Mouse (Mus musculus): ENCODE measurements around the gene Bicdl1.

Gene Bicdl1

GRCm38 (mm10) chr5:115622686-115623085 lies 108.7 kb downstream of the Bicdl1 start:
- no peak for DNase-seq

GRCm38 (mm10) chr5:115619690-115620089 lies 111.7 kb downstream of the Bicdl1 start:
- no peak for DNase-seq

GRCm38 (mm10) chr5:115614948-115615347 lies 116.5 kb downstream of the Bicdl1 start:
- DNase-seq: peak; percentile 58

- no peak for DNase-seq
Observed at GRCm38 (mm10) chr5:115613332-115613731, 118.1 kb downstream of the Bicdl1 start.

- DNase-seq: no peak
Observed at GRCm38 (mm10) chr5:115611566-115611965, 119.9 kb downstream of the Bicdl1 start.

GRCm38 (mm10) chr5:115603561-115603960 lies 127.9 kb downstream of the Bicdl1 start:
- no peak for DNase-seq
